In genomic region chr6:128761144-128761540, GRCm38 (mm10) we compare ENCODE assay signal across 9 mouse cellular contexts. TPM values are rescaled to one million over a fixed set of nuclear protein-coding genes. Genes with fewer than 3 reads are reported as not detected.
DNase-seq lines count a peak whose midpoint lies in the region; ATAC-seq and TF ChIP-seq lines count a peak whose summit lies in the region.
"Had no signal": no experiment of that assay in that cellular context is flagged by ENCODE, and none has a peak within 500 bp of the region (broad histone marks: within the 10 kb centered on the region; RNA-seq: fewer than 3 reads in every experiment).

No protein-coding gene starts in this region.

- no peaks in the 10 kb centered on the region for H3K36me3 ChIP-seq in testis, adult 2 months (ENCODE audit: control insufficient read depth, insufficient read depth, low read length)
- H3K36me3 ChIP-seq in limb, embryonic 15.5 days: no peaks in the 10 kb centered on the region
- H3K36me3 ChIP-seq in stomach, postnatal 0 days (ENCODE audit: control insufficient read depth, insufficient read depth, low read length): no peaks in the 10 kb centered on the region

- 30% methylated on average over 5 of the region's 5 CpGs for WGBS in cerebellum, adult 2 months
- WGBS in limb, embryonic 15.5 days: 37% methylated on average over 5 of the region's 5 CpGs
- WGBS in stomach, postnatal 0 days: 43% methylated on average over 5 of the region's 5 CpGs

- peak overlapping the region; percentile 42 for H3K4me2 ChIP-seq in limb, embryonic 15.5 days
- peak overlapping the region; percentile 43 for H3K4me2 ChIP-seq in stomach, postnatal 0 days (replicated peaks; ENCODE audit: low read depth)

- peak in 1 of 2 experiments; percentile 15 for DNase-seq in cerebellum, adult 2 months
- DNase-seq in testis, postnatal 10 days (ENCODE audit: low spot score): no peak
- DNase-seq in stomach, postnatal 0 days (ENCODE audit: low spot score): no peak
- DNase-seq in adrenal gland, adult 8-10 months: no peak
- DNase-seq in layer of hippocampus, adult 9-11 months: no peak

- H3K4me3 ChIP-seq in cerebellum, adult 2 months (replicated peaks; ENCODE audit: insufficient read depth, low read depth, low read length): peak overlapping the region; percentile 66
- H3K4me3 ChIP-seq in testis, adult 2 months (ENCODE audit: control insufficient read depth, low read depth, low read length): peak overlapping the region; percentile 98; the same call in 1 of the 2 replicates
- peak overlapping the region; percentile 62 for H3K4me3 ChIP-seq in limb, embryonic 15.5 days
- peak overlapping the region; percentile 59 for H3K4me3 ChIP-seq in stomach, postnatal 0 days (ENCODE audit: low read depth, low read length)

- no peaks in the 10 kb centered on the region for H3K27me3 ChIP-seq in cerebellum, adult 2 months (ENCODE audit: control insufficient read depth, insufficient read depth, low read length)
- H3K27me3 ChIP-seq in testis, adult 2 months (ENCODE audit: control insufficient read depth, insufficient read depth, low read length): no peaks in the 10 kb centered on the region
- H3K27me3 ChIP-seq in limb, embryonic 15.5 days: no peaks in the 10 kb centered on the region
- no peaks in the 10 kb centered on the region for H3K27me3 ChIP-seq in stomach, postnatal 0 days (ENCODE audit: control insufficient read depth, insufficient read depth, low read length)

- TF ChIP-seq POLR2A in cerebellum, adult 2 months (IDR thresholded peaks at IDR 0.05; ENCODE audit: borderline replicate concordance, insufficient read depth, low read length): no peak
- TF ChIP-seq POLR2A in testis, adult 2 months (IDR thresholded peaks at IDR 0.05; ENCODE audit: control insufficient read depth, low read depth, low read length): no peak

- no peak for TF ChIP-seq CTCF in cerebellum, adult 2 months (IDR thresholded peaks at IDR 0.05; ENCODE audit: borderline replicate concordance, insufficient read depth, low read depth, low read length)
- no peak for TF ChIP-seq CTCF in testis, adult 2 months (IDR thresholded peaks at IDR 0.05; ENCODE audit: control insufficient read depth, insufficient read depth, insufficient replicate concordance, low read depth, low read length)
- no peak for TF ChIP-seq CTCF in stomach, postnatal 0 days (IDR thresholded peaks at IDR 0.05; ENCODE audit: low read depth)

- no peak overlapping the region for H3K27ac ChIP-seq in cerebellum, adult 2 months (ENCODE audit: insufficient read depth, low read length)
- H3K27ac ChIP-seq in testis, adult 2 months (ENCODE audit: control insufficient read depth, insufficient read depth, low read depth, low read length): no peak overlapping the region
- H3K27ac ChIP-seq in limb, embryonic 15.5 days: 0 out of 2 replicates have a peak overlapping the region, but pooled peaks have one; percentile 18
- H3K27ac ChIP-seq in stomach, postnatal 0 days (replicated peaks): no peak overlapping the region

- H3K4me1 ChIP-seq in cerebellum, adult 2 months (ENCODE audit: control insufficient read depth, insufficient read depth, low read length): no peaks in the 10 kb centered on the region
- peaks cover 2% of the 10 kb centered on the region for H3K4me1 ChIP-seq in testis, adult 2 months (ENCODE audit: control insufficient read depth, insufficient read depth, low read length)
- peaks cover 4% of the 10 kb centered on the region; the same call in 1 of the 2 replicates for H3K4me1 ChIP-seq in limb, embryonic 15.5 days
- no peaks in the 10 kb centered on the region for H3K4me1 ChIP-seq in stomach, postnatal 0 days (replicated peaks; ENCODE audit: control insufficient read depth, insufficient read depth)

- H3K9ac ChIP-seq in limb, embryonic 15.5 days: no peak overlapping the region
- H3K9ac ChIP-seq in stomach, postnatal 0 days (ENCODE audit: low read length): no peak overlapping the region

- no peaks in the 10 kb centered on the region for H3K9me3 ChIP-seq in limb, embryonic 15.5 days
- H3K9me3 ChIP-seq in stomach, postnatal 0 days (ENCODE audit: control insufficient read depth, low read length): no peaks in the 10 kb centered on the region

- no peak for ATAC-seq in cerebellum, adult (ENCODE audit: insufficient number of reproducible peaks, low FRiP score, low TSS enrichment)
- no peak for ATAC-seq in limb, embryonic 15.5 days (ENCODE audit: insufficient number of reproducible peaks, low FRiP score, low TSS enrichment, low read depth)
- no peak for ATAC-seq in stomach, postnatal 0 days (ENCODE audit: low FRiP score, low TSS enrichment)

- no peak for TF ChIP-seq EP300 in stomach, postnatal 0 days (optimal IDR thresholded peaks at IDR 0.05)

RNA-seq across cellular contexts. Expression of gene Klrb1c, which starts 27.9 kb away (rescaled TPM):
- 0.08 TPM in 1 of 2 replicates, not detected in the other for polyA plus RNA-seq in cerebellum, adult 2 months (2012; rRNA removed)
- polyA plus RNA-seq in testis, adult 2 months (2012; rRNA removed): 0.25 TPM in 1 of 2 replicates, not detected in the other
- 0.07 TPM in 1 of 2 replicates, not detected in the other for polyA plus RNA-seq in limb, embryonic 15.5 days (2015; fragmentation: Nextera tagmentation; extraction: Ambion mirVana)
- 0.07 and 0.18 TPM in 2 replicates for polyA plus RNA-seq in stomach, postnatal 0 days (2015; fragmentation: Nextera tagmentation; extraction: Ambion mirVana)
- 1 to 10 TPM in 1 of 4 experiments, under 1 TPM in 3; 0.22 to 1.0 (median 0.56) TPM for total RNA-seq in adrenal gland, adult 8-10 months (2022)

RNA-seq across cellular contexts. Expression of gene Klrb1, which starts 38.3 kb away (rescaled TPM):
- not detected in 2 replicates for polyA plus RNA-seq in cerebellum, adult 2 months (2012; rRNA removed)
- 19.1 and 37.2 TPM in 2 replicates for polyA plus RNA-seq in testis, adult 2 months (2012; rRNA removed)
- polyA plus RNA-seq in limb, embryonic 15.5 days (2015; fragmentation: Nextera tagmentation; extraction: Ambion mirVana): not detected in 2 replicates
- polyA plus RNA-seq in stomach, postnatal 0 days (2015; fragmentation: Nextera tagmentation; extraction: Ambion mirVana): not detected in 2 replicates
- not detected for total RNA-seq in adrenal gland, adult 8-10 months (2022)
- total RNA-seq: hematopoietic stem cell, adult 5-6 weeks had no signal

Comparison
In these comparisons a context has a peak if more than half of its experiments do, and no peak if none do; other contexts are left out.
1. RNA of gene Klrb1, which starts 38.3 kb away (polyA plus RNA-seq): 19.1 to 37.2 TPM in testis, adult 2 months; not detected in cerebellum, adult 2 months, not detected in stomach, postnatal 0 days and not detected in limb, embryonic 15.5 days; every median in the first group is over 10 times any median in the second.
2. Peak in every context shown above with its lines, with median percentiles within 50 percentile points of each other: H3K4me3 ChIP-seq.